Mouse (Mus musculus) kidney, adult 2 months (tissue): Measurements from ENCODE around the gene Dmbx1.

ENCODE experiments used
- CTCF ChIP-seq: fragments of 200-500 bp; conservative IDR thresholded peaks from 2 replicates; pipeline ENCODE4 v1.5.1; 2011; ENCODE audit warnings: low read depth, mild to moderate bottlenecking, control low read depth, low read length, moderate library complexity, mixed read lengths; ENCODE audit not compliant: insufficient read depth, insufficient read length
- POLR2A ChIP-seq: fragments of 200-500 bp; IDR thresholded peaks from one replicate; pipeline ENCODE4 v1.6.1; 2011; ENCODE audit warnings: low read depth, low read length, control low read depth

GRCm38 (mm10) chr4:115894281-115894680, 45.4 kb downstream of the Dmbx1 start:
- TF ChIP-seq POLR2A (no peak), CTCF (no peak)
